Mouse (Mus musculus) intestine, postnatal 0 days (tissue): Measurements from ENCODE around the gene 2310057M21Rik. TPM values are rescaled to one million over a fixed set of nuclear protein-coding genes. Genes with fewer than 3 reads are reported as not detected.

ENCODE experiments used
- ATAC-seq: fragments of 200-750 bp; cut with Nextera tagmentation; 2 replicates; pipeline ENCODE4 v1.8.0; 2017; ENCODE audit warnings: mild to moderate bottlenecking, moderate TSS enrichment, moderate library complexity
- H3K27ac ChIP-seq: fragments of 300-500 bp; sonication (generic); 2 replicates; pipeline ENCODE4 v1.5.1; 2014; ENCODE audit warnings: mild to moderate bottlenecking, low read depth, low read length, moderate library complexity
- H3K27me3 ChIP-seq: fragments of 300-500 bp; sonication (generic); replicated peaks from 2 replicates; pipeline ENCODE4 v1.6.1; 2014; ENCODE audit warnings: low read length, mixed read lengths; ENCODE audit not compliant: control insufficient read depth, insufficient read depth
- H3K36me3 ChIP-seq: fragments of 300-500 bp; sonication (generic); 2 replicates; pipeline ENCODE4 v1.6.1; 2014; ENCODE audit warnings: mild to moderate bottlenecking, moderate library complexity; ENCODE audit not compliant: control insufficient read depth, insufficient read depth
- H3K4me1 ChIP-seq: fragments of 300-500 bp; sonication (generic); replicated peaks from 2 replicates; pipeline ENCODE4 v1.6.1; 2014; ENCODE audit warnings: antibody characterized with exemption, low read length, mixed read lengths; ENCODE audit not compliant: control insufficient read depth, insufficient read depth
- H3K4me2 ChIP-seq: fragments of 300-500 bp; sonication (generic); replicated peaks from 2 replicates; pipeline ENCODE4 v1.6.1; 2014; ENCODE audit warnings: low read depth, mild to moderate bottlenecking, moderate library complexity
- H3K4me3 ChIP-seq: fragments of 300-500 bp; sonication (generic); 2 replicates; pipeline ENCODE4 v1.5.1; 2014; ENCODE audit warnings: low read depth, low read length
- H3K9ac ChIP-seq: fragments of 300-500 bp; sonication (generic); 2 replicates; pipeline ENCODE4 v1.6.1; 2014; ENCODE audit warnings: mild to moderate bottlenecking, low read depth, low read length
- H3K9me3 ChIP-seq: fragments of 300-500 bp; sonication (generic); 2 replicates; pipeline ENCODE4 v1.6.1; 2016; ENCODE audit warnings: mixed run types; ENCODE audit not compliant: control insufficient read depth
- CTCF ChIP-seq: sonication (generic); IDR thresholded peaks from 2 replicates; pipeline ENCODE4 v1.5.1; 2016; ENCODE audit warnings: low read depth, mild to moderate bottlenecking, control low read depth, antibody characterized with exemption, moderate library complexity
- WGBS: fragments of 180-500 bp; shearing (Covaris S2); extraction: QIAGEN DNeasy Blood & Tissue Kit; methylation state at CpG from one replicate; pipeline ENCODE4 v1.1.7; 2014; 5-methylcytosine and 5-hydroxymethylcytosine counted together
- polyA plus RNA-seq: library from polyadenylated mRNA; unstranded; fragments of >200 nt; fragmentation: Nextera tagmentation; extraction: Ambion mirVana; gene quantifications from 2 replicates; pipeline ENCODE4 v1.2.1, GENCODE M21; 2015

2310057M21Rik gene
- polyA plus RNA-seq, 1 experiment from 2014 or later: 8.0 TPM

GRCm38 (mm10) chr7:131331688-131332087 lies 30.9 kb downstream of the 2310057M21Rik start:
- no peak for TF ChIP-seq CTCF
- WGBS: 60% methylated on average over 2 of the region's 2 CpGs
- Histone ChIP-seq H3K4me1 (no peaks in the 10 kb centered on the region), H3K27me3 (no peaks in the 10 kb centered on the region), H3K4me2 (no peak overlapping the region), H3K9me3 (no peaks in the 10 kb centered on the region), H3K27ac (no peak overlapping the region), H3K4me3 (no peak overlapping the region), H3K36me3 (no peaks in the 10 kb centered on the region), H3K9ac (no peak overlapping the region)
- no peak for ATAC-seq

- WGBS: 89% methylated on average over 5 of the region's 5 CpGs
These were observed 33.1 kb downstream of the 2310057M21Rik start, which contains the start of gene Fam24b for GRCm38 (mm10) chr7:131329416-131329815. Gene Fam24b, minus strand, starts transcription at chr7:131329516.

GRCm38 (mm10) chr7:131327054-131327453 lies 35.5 kb downstream of the 2310057M21Rik start:
- Histone ChIP-seq H3K4me3 (no peak overlapping the region), H3K4me2 (no peak overlapping the region), H3K27ac (no peak overlapping the region), H3K36me3 (no peaks in the 10 kb centered on the region), H3K9me3 (no peaks in the 10 kb centered on the region), H3K4me1 (no peaks in the 10 kb centered on the region), H3K27me3 (no peaks in the 10 kb centered on the region), H3K9ac (no peak overlapping the region)
- peak; percentile 19; the same call in 1 of the 2 replicates for TF ChIP-seq CTCF
- WGBS: 79% methylated on average over 5 of the region's 5 CpGs
- no peak for ATAC-seq

More at GRCm38 (mm10) chr7:131329416-131329815, 33.1 kb downstream of the 2310057M21Rik start, which contains the start of gene Fam24b:
- Histone ChIP-seq H3K9ac (no peak within 1 kb of the TSS), H3K9me3 (no peaks in the 10 kb centered on the region), H3K4me2 (no peak within 1 kb of the TSS), H3K27me3 (no peaks in the 10 kb centered on the region), H3K4me1 (no peaks in the 10 kb centered on the region), H3K36me3 (no peaks in the 10 kb centered on the region), H3K27ac (no peak within 1 kb of the TSS), H3K4me3 (no peak within 1 kb of the TSS)
- TF ChIP-seq CTCF: no peak
- no peak for ATAC-seq

- Histone ChIP-seq H3K9me3 (no peaks in the 10 kb centered on the region), H3K9ac (no peak within 1 kb of the TSS), H3K36me3 (no peaks in the 10 kb centered on the region), H3K4me3 (no peak within 1 kb of the TSS), H3K27ac (no peak within 1 kb of the TSS), H3K27me3 (no peaks in the 10 kb centered on the region), H3K4me1 (no peaks in the 10 kb centered on the region), H3K4me2 (no peak within 1 kb of the TSS)
- TF ChIP-seq CTCF: no peak
- ATAC-seq: no peak
- 82% methylated on average over 2 of the region's 2 CpGs for WGBS
These were observed 40.4 kb downstream of the 2310057M21Rik start, which contains the start of gene Cuzd1 for GRCm38 (mm10) chr7:131322192-131322591. Gene Cuzd1, minus strand, starts transcription at chr7:131322292.

- no peaks in the 10 kb centered on the region for H3K27me3 ChIP-seq
- no peaks in the 10 kb centered on the region for H3K36me3 ChIP-seq
- no peak overlapping the region for H3K27ac ChIP-seq
- no peak for TF ChIP-seq CTCF
- WGBS: 78% methylated on average over 6 of the region's 7 CpGs
- no peak overlapping the region for H3K4me3 ChIP-seq
- ATAC-seq: no peak
- no peak overlapping the region for H3K9ac ChIP-seq
- no peak overlapping the region for H3K4me2 ChIP-seq
- H3K9me3 ChIP-seq: no peaks in the 10 kb centered on the region
- no peaks in the 10 kb centered on the region for H3K4me1 ChIP-seq
These were observed 44.2 kb downstream of the 2310057M21Rik start for GRCm38 (mm10) chr7:131318340-131318739.

- no peak overlapping the region for H3K27ac ChIP-seq
- H3K9ac ChIP-seq: no peak overlapping the region
- no peak for ATAC-seq
- no peaks in the 10 kb centered on the region for H3K27me3 ChIP-seq
- H3K4me3 ChIP-seq: no peak overlapping the region
- no peaks in the 10 kb centered on the region for H3K9me3 ChIP-seq
- H3K4me1 ChIP-seq: no peaks in the 10 kb centered on the region
- 64% methylated on average over 12 of the region's 12 CpGs for WGBS
- TF ChIP-seq CTCF: no peak
- H3K4me2 ChIP-seq: no peak overlapping the region
- no peaks in the 10 kb centered on the region for H3K36me3 ChIP-seq
These were observed 45.0 kb downstream of the 2310057M21Rik start for GRCm38 (mm10) chr7:131317587-131317986.

GRCm38 (mm10) chr7:131314493-131314892 lies 48.1 kb downstream of the 2310057M21Rik start:
- no peak overlapping the region for H3K4me2 ChIP-seq
- no peaks in the 10 kb centered on the region for H3K36me3 ChIP-seq
- no peak overlapping the region for H3K27ac ChIP-seq
- no peak for TF ChIP-seq CTCF
- no peaks in the 10 kb centered on the region for H3K9me3 ChIP-seq
- 77% methylated on average over 7 of the region's 7 CpGs for WGBS
- H3K9ac ChIP-seq: no peak overlapping the region
- no peaks in the 10 kb centered on the region for H3K27me3 ChIP-seq
- H3K4me3 ChIP-seq: no peak overlapping the region
- no peak for ATAC-seq
- no peaks in the 10 kb centered on the region for H3K4me1 ChIP-seq
